In genomic region chr17:28637711-28638690, GRCm38 (mm10) we compare ENCODE assay signal across 11 mouse cellular contexts. TPM values are rescaled to one million over a fixed set of nuclear protein-coding genes. Genes with fewer than 3 reads are reported as not detected.
DNase-seq lines count a peak whose midpoint lies in the region; ATAC-seq lines count a peak whose summit lies in the region.
"Had no signal": no experiment of that assay in that cellular context is flagged by ENCODE, and none has a peak within 500 bp of the region (broad histone marks: within the 10 kb centered on the region; RNA-seq: fewer than 3 reads in every experiment).

No protein-coding gene starts in this region.

- H3K4me1 ChIP-seq in hindbrain, embryonic 10.5 days (replicated peaks): no peaks in the 10 kb centered on the region
- H3K4me1 ChIP-seq: neural tube, embryonic 12.5 days had no signal

- no peak overlapping the region for H3K4me3 ChIP-seq in hindbrain, embryonic 10.5 days
- H3K4me3 ChIP-seq: gastrocnemius, adult 2 months; neural tube, embryonic 12.5 days had no signal

- no peak overlapping the region for H3K27ac ChIP-seq in hindbrain, embryonic 10.5 days
- H3K27ac ChIP-seq: gastrocnemius, adult 2 months; neural tube, embryonic 12.5 days had no signal

- peak; percentile 51 for ATAC-seq in megakaryocyte-erythroid progenitor cell, adult 5-6 weeks (replicated peaks; ENCODE audit: low FRiP score, low TSS enrichment, poor library complexity, severe bottlenecking)

- DNase-seq in cerebellum, postnatal 10 days: peak; percentile 65 to 73
- no peak for DNase-seq in cerebellum, postnatal 36 days
- DNase-seq in left cerebral cortex, adult 18-20 months (ENCODE audit: low spot score in 2 of 2): peak; percentile 71 to 74
- DNase-seq in left cerebral cortex, adult 11 months (ENCODE audit: low spot score): no peak
- peak; percentile 75 to 86 for DNase-seq in frontal cortex, postnatal 36 days (ENCODE audit: low spot score in 2 of 2)
- no peak for DNase-seq in hindbrain, embryonic 10.5 days (ENCODE audit: low spot score)
- DNase-seq in spleen, postnatal 14 days (ENCODE audit: low spot score in 2 of 2): no peak
- DNase-seq: B cell, adult 2 months; gastrocnemius, adult 2 months had no signal

- 90% methylated on average over 7 of the region's 7 CpGs for WGBS in hindbrain, embryonic 10.5 days

- no peaks in the 10 kb centered on the region for H3K27me3 ChIP-seq in hindbrain, embryonic 10.5 days (ENCODE audit: insufficient read depth, poor library complexity, severe bottlenecking)

- no peaks in the 10 kb centered on the region for H3K9me3 ChIP-seq in hindbrain, embryonic 10.5 days
- H3K9me3 ChIP-seq: neural tube, embryonic 12.5 days had no signal

- H3K36me3 ChIP-seq in hindbrain, embryonic 10.5 days: no peaks in the 10 kb centered on the region
- H3K36me3 ChIP-seq: neural tube, embryonic 12.5 days had no signal

RNA-seq across cellular contexts. Expression of gene Srpk1, which starts 15.5 kb away (rescaled TPM):
- 100 to 1,000 TPM; 106 to 114 TPM for total RNA-seq in left cerebral cortex, adult 18-20 months (2021)
- total RNA-seq in megakaryocyte-erythroid progenitor cell, adult 5-6 weeks (2014; fragmentation: Nextera tagmentation): 141 and 164 TPM in 2 replicates
- total RNA-seq in megakaryocyte-erythroid progenitor cell, adult 5-6 weeks (2017): 159 and 165 TPM in 2 replicates
- polyA plus RNA-seq in hindbrain, embryonic 10.5 days (2016; fragmentation: Nextera tagmentation; extraction: Ambion mirVana): 98.7 and 107 TPM in 2 replicates

RNA-seq across cellular contexts. Expression of gene Slc26a8, which starts 52.0 kb away (rescaled TPM):
- 1 to 10 TPM; 6.5 to 9.5 TPM for total RNA-seq in left cerebral cortex, adult 18-20 months (2021)
- total RNA-seq in megakaryocyte-erythroid progenitor cell, adult 5-6 weeks (2014; fragmentation: Nextera tagmentation): 1.9 and 3.7 TPM in 2 replicates
- 1.2 TPM in 1 of 2 replicates, not detected in the other for total RNA-seq in megakaryocyte-erythroid progenitor cell, adult 5-6 weeks (2017)
- 0.41 and 0.51 TPM in 2 replicates for polyA plus RNA-seq in hindbrain, embryonic 10.5 days (2016; fragmentation: Nextera tagmentation; extraction: Ambion mirVana)

RNA-seq across cellular contexts. Expression of gene Mapk14, which starts 53.1 kb away (rescaled TPM):
- total RNA-seq in left cerebral cortex, adult 18-20 months (2021): 10 to 100 TPM; 83.5 to 88.7 TPM
- total RNA-seq in megakaryocyte-erythroid progenitor cell, adult 5-6 weeks (2014; fragmentation: Nextera tagmentation): 93.9 and 100 TPM in 2 replicates
- total RNA-seq in megakaryocyte-erythroid progenitor cell, adult 5-6 weeks (2017): 54.0 and 87.6 TPM in 2 replicates
- polyA plus RNA-seq in hindbrain, embryonic 10.5 days (2016; fragmentation: Nextera tagmentation; extraction: Ambion mirVana): 39.2 and 43.9 TPM in 2 replicates

Comparison
In these comparisons a context has a peak if more than half of its experiments do, and no peak if none do; other contexts are left out.
1. DNase-seq: peak in cerebellum, postnatal 10 days (2 of 2), left cerebral cortex, adult 18-20 months (2 of 2) and frontal cortex, postnatal 36 days (2 of 2); none in cerebellum, postnatal 36 days (0 of 2), left cerebral cortex, adult 11 months (single experiment), hindbrain, embryonic 10.5 days (single experiment) and spleen, postnatal 14 days (0 of 2).